Mouse (Mus musculus) heart, adult 2 months (tissue): Measurements from ENCODE around the gene Cideb.

Experiments
- CTCF ChIP-seq: fragments of 200-600 bp; IDR thresholded peaks from 2 replicates; pipeline ENCODE4 v1.8.1; 2022; ENCODE audit warnings: antibody characterized with exemption, mild to moderate bottlenecking, moderate library complexity
- POLR2A ChIP-seq: fragments of 200-500 bp; IDR thresholded peaks from 2 replicates; pipeline ENCODE4 v1.6.1; 2011; ENCODE audit warnings: mild to moderate bottlenecking, low read depth, low read length, control low read depth; ENCODE audit not compliant: insufficient read depth

- TF ChIP-seq POLR2A (no peak), CTCF (peak; percentile 83)
Measured at GRCm38 (mm10) chr14:55758363-55758784, at the start of gene Cideb.
